Mouse (Mus musculus) testis, adult 2 months (tissue): Measurements from ENCODE around the gene Tepp.

Experiments
- CTCF ChIP-seq: fragments of 200-500 bp; IDR thresholded peaks from 2 replicates; pipeline ENCODE4 v1.5.1; 2012; ENCODE audit warnings: low read depth, mild to moderate bottlenecking, inconsistent platforms, low read length, moderate library complexity; ENCODE audit not compliant: control insufficient read depth, insufficient read depth, insufficient replicate concordance
- POLR2A ChIP-seq: fragments of 200-500 bp; IDR thresholded peaks from 2 replicates; pipeline ENCODE4 v1.6.1; 2012; ENCODE audit warnings: low read depth, mild to moderate bottlenecking, inconsistent platforms, low read length, moderate library complexity; ENCODE audit not compliant: control insufficient read depth

- TF ChIP-seq POLR2A (no peak), CTCF (no peak)
Observed at GRCm38 (mm10) chr8:95336363-95336762, 26.0 kb downstream of the Tepp start.
